Mouse (Mus musculus): Measurements from ENCODE around the gene Lpin2. TPM values are rescaled to one million over a fixed set of nuclear protein-coding genes. Genes with fewer than 3 reads are reported as not detected.

The Lpin2 gene
- total and polyA plus RNA-seq, 2 experiments from 2014 or later: 39.5 to 48.9 TPM

GRCm38 (mm10) chr17:71230108-71230709, 47.8 kb downstream of the Lpin2 start:
- H3K9me3 ChIP-seq (ENCODE audit: low read length): no peaks in the 10 kb centered on the region
- H3K4me1 ChIP-seq (ENCODE audit: insufficient read depth, low read length): no peaks in the 10 kb centered on the region
- H3K27me3 ChIP-seq (ENCODE audit: insufficient read depth, low read length): no peaks in the 10 kb centered on the region
- TF ChIP-seq CTCF (IDR thresholded peaks at IDR 0.05; ENCODE audit: low read depth): peak; percentile 49
- WGBS: 70% methylated on average over 9 of the region's 9 CpGs
- peak; percentile 56 for DNase-seq (ENCODE audit: low spot score)
- ATAC-seq: no peak
- no peak overlapping the region for H3K4me3 ChIP-seq (ENCODE audit: low read length)
- 0 out of 2 replicates have a peak, but pooled peaks cover 4% of the 10 kb centered on the region for H3K36me3 ChIP-seq (ENCODE audit: insufficient read depth, low read length)
- H3K9ac ChIP-seq (replicated peaks; ENCODE audit: low read length): no peak overlapping the region
- H3K27ac ChIP-seq: no peak overlapping the region
- no peak overlapping the region for H3K4me2 ChIP-seq (ENCODE audit: low read depth, low read length)

DNA sequence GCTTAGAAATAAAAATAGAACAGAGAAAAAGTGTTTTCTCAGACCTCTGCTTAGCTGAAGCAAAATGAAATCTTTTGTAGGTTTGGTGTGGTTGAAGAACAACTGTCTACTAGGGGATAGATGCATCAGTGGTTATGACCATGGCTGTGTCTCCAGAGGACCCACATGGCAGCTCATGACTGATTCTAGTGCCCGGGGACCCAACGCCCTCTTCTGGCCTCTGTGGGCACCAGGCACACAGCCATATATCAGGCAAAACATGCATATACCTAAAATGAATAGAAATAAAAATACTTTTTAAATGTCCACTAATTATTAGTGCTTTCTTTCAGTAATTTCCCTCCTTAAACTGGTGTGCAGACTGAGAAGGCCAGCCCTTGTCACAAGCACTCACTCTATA, 49.6 kb downstream of the Lpin2 start:
- H3K4me3 ChIP-seq (ENCODE audit: low read length): no peak overlapping the region
- no peaks in the 10 kb centered on the region for H3K4me1 ChIP-seq (ENCODE audit: insufficient read depth, low read length)
- WGBS: 97% methylated on average over 2 of the region's 2 CpGs
- H3K4me2 ChIP-seq (ENCODE audit: low read depth, low read length): no peak overlapping the region
- H3K27ac ChIP-seq: no peak overlapping the region
- no peaks in the 10 kb centered on the region for H3K27me3 ChIP-seq (ENCODE audit: insufficient read depth, low read length)
- H3K9me3 ChIP-seq (ENCODE audit: low read length): no peaks in the 10 kb centered on the region
- TF ChIP-seq CTCF (IDR thresholded peaks at IDR 0.05; ENCODE audit: low read depth): peak; percentile 12; the same call in 1 of the 2 replicates
- DNase-seq (ENCODE audit: low spot score) (no peak), ATAC-seq (no peak)
- peaks cover 9% of the 10 kb centered on the region; the same call in 1 of the 2 replicates for H3K36me3 ChIP-seq (ENCODE audit: insufficient read depth, low read length)
- H3K9ac ChIP-seq (replicated peaks; ENCODE audit: low read length): no peak overlapping the region

DNA sequence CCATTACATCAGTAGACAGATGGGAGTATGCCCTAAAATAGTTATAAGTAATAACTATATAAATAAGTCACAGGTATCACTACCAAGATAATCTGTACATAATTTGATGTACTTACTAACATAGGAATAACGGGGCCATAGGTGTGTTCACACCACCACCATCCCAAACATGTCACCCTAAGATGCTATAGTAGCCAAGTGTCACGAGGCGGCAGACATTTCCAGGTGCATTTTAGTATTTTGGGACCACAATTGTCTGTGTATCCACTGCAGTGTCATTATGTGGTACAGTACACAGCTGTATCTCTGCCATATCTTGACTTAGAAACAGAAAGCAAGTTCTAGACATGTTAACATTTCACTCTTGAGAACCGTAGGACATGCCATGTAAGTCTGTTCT, 50.9 kb downstream of the Lpin2 start:
- Histone ChIP-seq H3K9ac (replicated peaks; ENCODE audit: low read length) (no peak overlapping the region), H3K27ac (no peak overlapping the region), H3K4me3 (ENCODE audit: low read length) (no peak overlapping the region), H3K27me3 (ENCODE audit: insufficient read depth, low read length) (no peaks in the 10 kb centered on the region), H3K4me1 (ENCODE audit: insufficient read depth, low read length) (no peaks in the 10 kb centered on the region), H3K36me3 (ENCODE audit: insufficient read depth, low read length) (peaks cover 9% of the 10 kb centered on the region; the same call in 1 of the 2 replicates), H3K9me3 (ENCODE audit: low read length) (no peaks in the 10 kb centered on the region), H3K4me2 (ENCODE audit: low read depth, low read length) (no peak overlapping the region)
- no peak for TF ChIP-seq CTCF (IDR thresholded peaks at IDR 0.05; ENCODE audit: low read depth)
- WGBS: 98% methylated on average over 4 of the region's 4 CpGs
- DNase-seq (ENCODE audit: low spot score) (no peak), ATAC-seq (no peak)

DNA sequence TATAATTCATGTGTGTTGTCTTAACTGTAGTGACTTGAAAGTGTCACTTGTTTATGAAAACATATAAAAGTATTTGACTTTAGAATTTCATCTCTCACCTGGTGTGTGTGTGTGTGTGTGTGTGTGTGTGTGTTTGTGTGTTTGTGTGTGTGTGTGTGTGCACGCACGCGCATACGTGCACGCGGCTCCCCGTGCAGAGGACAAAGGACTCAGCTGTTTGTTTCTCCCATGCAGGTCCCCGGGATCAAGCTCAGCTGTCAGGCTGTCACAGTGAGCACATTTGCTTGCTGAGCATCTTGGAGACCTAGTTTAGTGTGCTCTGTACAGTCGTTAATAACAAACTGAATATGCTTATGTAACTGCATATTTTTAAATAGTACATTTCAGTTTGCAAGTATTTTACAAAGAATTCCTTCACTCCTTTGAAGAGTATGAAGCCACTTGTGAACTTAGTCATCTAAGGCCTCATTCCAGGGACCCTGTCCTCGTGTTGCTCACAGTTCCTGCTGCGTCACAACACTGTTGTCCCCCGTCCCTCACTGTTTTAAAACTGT, 51.8 kb downstream of the Lpin2 start:
- Histone ChIP-seq H3K4me2 (ENCODE audit: low read depth, low read length) (no peak overlapping the region), H3K27me3 (ENCODE audit: insufficient read depth, low read length) (no peaks in the 10 kb centered on the region), H3K36me3 (ENCODE audit: insufficient read depth, low read length) (peaks cover 9% of the 10 kb centered on the region; the same call in 1 of the 2 replicates), H3K27ac (no peak overlapping the region), H3K4me1 (ENCODE audit: insufficient read depth, low read length) (no peaks in the 10 kb centered on the region), H3K4me3 (ENCODE audit: low read length) (no peak overlapping the region), H3K9ac (replicated peaks; ENCODE audit: low read length) (no peak overlapping the region), H3K9me3 (ENCODE audit: low read length) (no peaks in the 10 kb centered on the region)
- DNase-seq (ENCODE audit: low spot score) (no peak), ATAC-seq (no peak)
- WGBS: 84% methylated on average over 12 of the region's 12 CpGs
- no peak for TF ChIP-seq CTCF (IDR thresholded peaks at IDR 0.05; ENCODE audit: low read depth)

- peaks cover 11% of the 10 kb centered on the region; the same call in 1 of the 2 replicates for H3K36me3 ChIP-seq (ENCODE audit: insufficient read depth, low read length)
- WGBS: 85% methylated on average over 12 of the region's 12 CpGs
These were observed 53.0 kb downstream of the Lpin2 start for GRCm38 (mm10) chr17:71235229-71235958.

DNA sequence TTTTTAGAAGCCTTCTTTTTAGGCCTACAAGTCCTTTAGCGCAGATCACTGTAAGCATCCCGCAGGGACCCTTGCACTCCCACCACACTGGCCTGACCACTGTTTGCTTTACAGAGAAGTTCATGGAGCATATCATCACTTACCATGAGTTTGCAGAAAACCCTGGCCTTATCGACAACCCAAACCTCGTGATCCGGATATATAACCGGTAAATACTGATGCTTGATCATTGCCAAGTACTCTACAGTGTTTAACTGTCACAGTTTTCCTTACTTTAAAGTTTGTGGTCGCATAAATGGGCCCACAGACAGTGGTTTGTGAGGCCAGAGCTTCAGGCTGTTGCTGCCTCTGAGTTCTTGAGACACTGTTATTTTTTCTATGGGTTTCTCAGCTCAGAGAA, 56.1 kb downstream of the Lpin2 start:
- Histone ChIP-seq H3K27ac (no peak overlapping the region), H3K9me3 (ENCODE audit: low read length) (no peaks in the 10 kb centered on the region), H3K9ac (replicated peaks; ENCODE audit: low read length) (no peak overlapping the region), H3K27me3 (ENCODE audit: insufficient read depth, low read length) (no peaks in the 10 kb centered on the region), H3K4me2 (ENCODE audit: low read depth, low read length) (no peak overlapping the region), H3K4me3 (ENCODE audit: low read length) (no peak overlapping the region), H3K36me3 (ENCODE audit: insufficient read depth, low read length) (peaks cover 40% of the 10 kb centered on the region), H3K4me1 (ENCODE audit: insufficient read depth, low read length) (no peaks in the 10 kb centered on the region)
- ATAC-seq: no peak
- WGBS: 96% methylated on average over 7 of the region's 7 CpGs
- DNase-seq (ENCODE audit: low spot score): no peak
- TF ChIP-seq CTCF (IDR thresholded peaks at IDR 0.05; ENCODE audit: low read depth): no peak

More at GRCm38 (mm10) chr17:71235229-71235958, 53.0 kb downstream of the Lpin2 start:
- DNase-seq (ENCODE audit: low spot score): no peak
- no peak for TF ChIP-seq CTCF (IDR thresholded peaks at IDR 0.05; ENCODE audit: low read depth)
- H3K4me3 ChIP-seq (ENCODE audit: low read length): no peak overlapping the region
- no peak overlapping the region for H3K9ac ChIP-seq (replicated peaks; ENCODE audit: low read length)
- H3K27me3 ChIP-seq (ENCODE audit: insufficient read depth, low read length): no peaks in the 10 kb centered on the region
- no peak for ATAC-seq
- H3K27ac ChIP-seq: no peak overlapping the region
- no peak overlapping the region for H3K4me2 ChIP-seq (ENCODE audit: low read depth, low read length)
- H3K4me1 ChIP-seq (ENCODE audit: insufficient read depth, low read length): no peaks in the 10 kb centered on the region
- no peaks in the 10 kb centered on the region for H3K9me3 ChIP-seq (ENCODE audit: low read length)

Data from hindbrain, postnatal 0 days (tissue).